Mouse (Mus musculus) kidney, postnatal 25 days (tissue): ENCODE results near the gene Slc17a7.
"Not testable (repeated sequence)": the region's sequence is repeated elsewhere in the genome, so short reads cannot be mapped to it uniquely, and the experiment has no call there.

ENCODE experiments used
- DNase-seq, 2 experiments: peaks; one replicate each; pipeline ENCODE4 v3.0.0; 2021; ENCODE audit warnings: mixed read lengths in 2 of 2

The Slc17a7 gene

GRCm38 (mm10) chr7:45154993-45155514 is 8.7 kb upstream of the Slc17a7 start:
- peak; percentile 61 to 70 for DNase-seq

GRCm38 (mm10) chr7:45155590-45155989 is 8.2 kb upstream of the Slc17a7 start:
- no peak for DNase-seq

GRCm38 (mm10) chr7:45156206-45156605 is 7.5 kb upstream of the Slc17a7 start:
- DNase-seq = no peak

- DNase-seq = no peak
Observed at GRCm38 (mm10) chr7:45157459-45157858, 6.3 kb upstream of the Slc17a7 start.

GRCm38 (mm10) chr7:45158991-45159390 is 4.8 kb upstream of the Slc17a7 start:
- no peak for DNase-seq

DNA sequence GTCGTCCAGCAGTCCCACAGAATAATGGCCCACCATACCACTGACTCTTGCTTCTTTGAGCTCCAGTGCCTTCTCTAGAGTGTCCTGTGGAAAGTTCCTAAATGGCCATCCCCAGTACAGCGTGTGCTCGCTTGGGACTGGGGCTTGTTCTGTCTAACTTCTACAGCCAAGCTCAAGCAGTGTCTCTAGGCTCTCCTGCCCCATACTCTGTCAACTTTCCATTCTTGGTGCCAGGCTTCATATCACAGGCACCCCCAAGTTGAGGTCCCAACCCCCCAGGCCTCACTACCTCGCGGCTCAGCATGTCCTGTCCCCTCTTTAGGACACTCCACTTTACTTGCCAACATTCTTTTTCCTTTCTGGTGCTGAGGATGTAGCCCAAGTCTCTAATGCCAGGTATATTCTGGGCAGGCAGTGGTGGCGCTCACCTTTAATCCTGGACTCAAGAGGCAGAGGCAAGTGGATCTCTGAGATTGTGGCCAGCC is 3.4 kb upstream of the Slc17a7 start:
- DNase-seq = no peak

GRCm38 (mm10) chr7:45160866-45161265 is 2.9 kb upstream of the Slc17a7 start:
- no peak for DNase-seq

DNA sequence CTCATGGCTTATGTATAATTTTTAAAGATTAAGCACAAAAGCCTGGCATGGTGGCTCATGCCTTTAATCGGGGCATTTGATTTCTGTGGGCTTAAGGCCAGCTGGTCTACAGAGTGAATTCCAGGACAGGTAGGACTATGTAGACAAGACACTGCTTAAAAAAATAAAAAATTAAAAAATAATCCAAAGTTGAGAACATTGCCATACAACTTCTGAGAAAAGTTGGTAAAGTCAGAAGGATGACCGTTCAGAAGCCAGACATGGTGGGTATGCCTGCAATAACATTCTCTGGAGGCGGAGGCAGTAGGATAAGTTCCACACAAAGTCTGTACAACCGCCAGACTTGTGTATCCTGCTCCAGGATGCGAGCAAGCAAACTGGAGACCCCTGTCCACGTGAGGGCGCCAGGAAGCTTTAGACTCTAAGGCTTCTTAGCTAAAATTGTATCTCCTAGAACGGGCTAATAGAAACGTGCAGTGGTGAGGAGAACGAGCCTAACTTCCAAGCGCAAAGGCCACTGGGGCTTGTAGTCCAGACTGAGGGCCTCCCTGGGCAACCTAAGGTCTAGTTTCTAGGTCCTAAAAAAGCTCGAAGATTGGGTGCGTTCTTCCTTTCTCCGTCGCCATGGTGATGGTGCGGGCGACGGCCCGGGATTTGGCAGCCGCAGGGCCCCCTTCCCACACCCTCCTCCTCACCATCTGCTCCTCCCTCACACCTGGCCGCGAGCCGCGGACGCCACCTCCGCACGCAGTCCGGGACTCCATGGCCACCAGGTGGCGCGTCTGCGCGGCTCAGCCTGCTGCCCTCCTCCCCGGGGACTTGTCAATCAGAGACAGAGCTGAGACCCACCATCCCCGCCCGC is 1.9 kb upstream of the Slc17a7 start:
- peak; percentile 91 for DNase-seq

GRCm38 (mm10) chr7:45162551-45162950 is 1.2 kb upstream of the Slc17a7 start:
- no peak for DNase-seq

GRCm38 (mm10) chr7:45162996-45163615 is 643 bp upstream of the Slc17a7 start:
- no peak for DNase-seq

- DNase-seq = no peak
Observed at GRCm38 (mm10) chr7:45164833-45165232, 1.1 kb downstream of the Slc17a7 start.

DNA sequence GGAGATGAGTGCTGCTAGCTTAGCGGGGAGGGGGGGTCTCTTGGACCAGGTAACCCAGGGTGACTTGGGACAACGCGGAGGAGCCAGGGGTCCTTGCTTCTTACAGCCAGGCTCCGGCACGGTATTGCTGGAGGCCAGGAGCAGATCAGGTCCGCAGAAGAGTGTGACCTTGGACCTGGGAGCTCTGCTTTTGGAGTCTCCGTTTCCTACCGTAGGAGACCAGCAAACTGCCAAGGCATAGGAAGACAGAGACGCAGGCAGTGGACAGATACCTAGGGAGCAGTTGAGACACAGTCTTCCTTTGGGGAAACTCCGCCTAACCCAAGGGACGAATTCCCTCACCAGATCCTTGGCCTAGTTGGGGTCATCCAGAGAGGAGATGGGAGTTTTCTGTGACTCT is 2.0 kb downstream of the Slc17a7 start:
- DNase-seq = no peak

- no peak for DNase-seq
Observed at GRCm38 (mm10) chr7:45166950-45167401, 3.2 kb downstream of the Slc17a7 start.

DNA sequence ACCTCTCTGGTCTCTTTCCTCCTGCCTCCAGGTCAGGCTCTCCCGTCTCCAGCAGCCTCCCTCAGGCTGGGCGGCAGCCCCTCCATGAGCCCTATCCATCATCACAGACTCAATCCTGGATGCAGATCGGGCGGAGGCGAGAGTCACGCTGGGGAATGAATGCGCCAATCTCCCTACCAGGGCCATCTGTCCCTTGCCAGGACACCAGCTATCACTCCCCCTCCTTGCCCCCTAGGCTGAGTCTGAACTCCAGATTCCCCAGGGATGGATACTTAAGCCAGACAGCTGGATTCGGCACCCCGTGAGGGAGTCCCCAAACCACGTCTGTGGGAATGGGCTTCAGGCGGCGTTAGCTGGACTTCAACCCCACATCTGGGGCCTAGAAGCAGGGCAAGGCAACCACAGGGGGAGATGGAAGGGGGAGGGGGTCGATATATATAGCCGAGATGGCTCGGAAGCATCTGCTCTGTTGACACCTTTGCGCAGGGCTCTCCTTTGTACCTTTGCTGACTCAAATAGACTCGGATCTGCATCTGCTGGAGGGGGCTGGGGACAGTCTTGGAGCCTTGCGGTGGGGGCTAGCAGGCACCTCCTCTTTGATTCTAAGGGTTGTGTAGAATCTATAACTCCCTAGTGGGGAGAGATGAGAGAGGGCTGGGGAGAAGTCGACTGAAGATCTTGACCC is 4.2 kb downstream of the Slc17a7 start:
- no peak for DNase-seq

DNA sequence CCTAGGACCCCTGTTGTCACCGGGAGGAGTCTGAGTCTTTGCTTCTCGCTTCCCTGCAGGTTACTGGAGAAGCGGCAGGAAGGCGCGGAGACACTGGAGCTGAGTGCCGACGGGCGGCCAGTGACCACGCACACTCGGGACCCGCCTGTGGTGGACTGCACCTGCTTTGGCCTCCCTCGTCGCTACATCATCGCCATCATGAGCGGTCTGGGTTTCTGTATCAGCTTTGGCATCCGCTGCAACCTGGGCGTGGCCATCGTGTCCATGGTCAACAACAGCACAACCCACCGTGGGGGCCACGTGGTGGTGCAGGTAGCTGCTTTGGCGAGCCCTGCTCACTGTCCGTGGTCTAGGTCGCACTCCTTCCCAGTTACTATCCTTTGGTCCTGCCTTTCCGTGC is 4.9 kb downstream of the Slc17a7 start:
- DNase-seq = no peak

GRCm38 (mm10) chr7:45169495-45169894 is 5.7 kb downstream of the Slc17a7 start:
- no peak for DNase-seq

- peak in 1 of 2 experiments; percentile 29 for DNase-seq
Observed at GRCm38 (mm10) chr7:45172974-45173373, 9.2 kb downstream of the Slc17a7 start.

DNA sequence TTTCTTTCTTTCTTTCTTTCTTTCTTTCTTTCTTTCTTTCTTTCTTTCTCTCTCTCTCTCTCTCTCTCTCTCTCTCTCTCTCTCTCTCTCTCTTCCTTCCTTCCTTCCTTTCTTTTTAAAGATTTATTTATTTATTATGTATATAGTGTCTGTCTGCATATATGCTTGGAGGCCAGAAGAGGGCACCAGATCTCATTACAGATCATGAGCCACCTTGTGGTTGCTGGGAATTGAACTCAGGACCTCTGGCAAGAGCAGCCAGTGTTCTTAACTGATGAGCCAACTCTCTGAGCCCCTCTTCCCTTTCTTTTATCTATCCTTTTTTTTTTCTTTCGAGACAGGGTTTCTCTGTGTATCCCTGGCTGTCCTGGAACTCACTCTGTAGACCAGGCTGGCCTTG is 10.0 kb downstream of the Slc17a7 start:
- not testable (repeated sequence) for DNase-seq

GRCm38 (mm10) chr7:45174567-45175280 is 11.0 kb downstream of the Slc17a7 start:
- DNase-seq = no peak

- no peak for DNase-seq
Observed at GRCm38 (mm10) chr7:45175398-45175797, 11.6 kb downstream of the Slc17a7 start.

- no peak for DNase-seq
Observed at GRCm38 (mm10) chr7:45175929-45176328, 12.2 kb downstream of the Slc17a7 start.

- no peak for DNase-seq
Observed at GRCm38 (mm10) chr7:45176356-45176755, 12.6 kb downstream of the Slc17a7 start.
